12 mouse cellular contexts compared by ENCODE assay signal in genomic region chr7:51955424-51956041, GRCm38 (mm10). TPM values are rescaled to one million over a fixed set of nuclear protein-coding genes. Genes with fewer than 3 reads are reported as not detected.
A peak's percentile ranks its signal among the peaks of the same experiment; 100 is the strongest.
DNase-seq lines count a peak whose midpoint lies in the region; ATAC-seq lines count a peak whose summit lies in the region.
"Had no signal": no experiment of that assay in that cellular context is flagged by ENCODE, and none has a peak within 500 bp of the region (broad histone marks: within the 10 kb centered on the region; RNA-seq: fewer than 3 reads in every experiment).

No protein-coding gene starts in this region.

- no peak overlapping the region for H3K9ac ChIP-seq in kidney, embryonic 14.5 days (ENCODE audit: low read depth, low read length)
- no peak overlapping the region for H3K9ac ChIP-seq in hindbrain, embryonic 16.5 days (ENCODE audit: low read depth, low read length)
- H3K9ac ChIP-seq in neural tube, embryonic 13.5 days = no peak overlapping the region

- H3K9me3 ChIP-seq in kidney, embryonic 14.5 days (ENCODE audit: control insufficient read depth, low read length) = no peaks in the 10 kb centered on the region
- H3K9me3 ChIP-seq in embryonic facial prominence, embryonic 10.5 days = no peaks in the 10 kb centered on the region
- no peaks in the 10 kb centered on the region for H3K9me3 ChIP-seq in hindbrain, embryonic 16.5 days (ENCODE audit: control insufficient read depth, low read length)
- H3K9me3 ChIP-seq in neural tube, embryonic 13.5 days = no peaks in the 10 kb centered on the region

- H3K36me3 ChIP-seq in kidney, embryonic 14.5 days (ENCODE audit: control insufficient read depth, insufficient read depth, low read length) = 0 out of 2 replicates have a peak, but pooled peaks cover 3% of the 10 kb centered on the region
- H3K36me3 ChIP-seq in embryonic facial prominence, embryonic 10.5 days (replicated peaks) = no peaks in the 10 kb centered on the region
- H3K36me3 ChIP-seq in hindbrain, embryonic 16.5 days (ENCODE audit: control insufficient read depth, insufficient read depth, low read length) = 0 out of 2 replicates have a peak, but pooled peaks cover 2% of the 10 kb centered on the region
- no peaks in the 10 kb centered on the region for H3K36me3 ChIP-seq in neural tube, embryonic 13.5 days

- H3K4me3 ChIP-seq in kidney, embryonic 14.5 days (ENCODE audit: low read length) = no peak overlapping the region
- no peak overlapping the region for H3K4me3 ChIP-seq in embryonic facial prominence, embryonic 10.5 days
- no peak overlapping the region for H3K4me3 ChIP-seq in hindbrain, embryonic 16.5 days (ENCODE audit: low read length)
- H3K4me3 ChIP-seq in neural tube, embryonic 13.5 days = no peak overlapping the region

- no peak overlapping the region for H3K4me2 ChIP-seq in kidney, embryonic 14.5 days (replicated peaks; ENCODE audit: low read depth, low read length)
- no peak overlapping the region for H3K4me2 ChIP-seq in hindbrain, embryonic 16.5 days (ENCODE audit: low read length)
- no peak overlapping the region for H3K4me2 ChIP-seq in neural tube, embryonic 13.5 days
- H3K4me2 ChIP-seq: liver, embryonic 11.5 days had no signal

- H3K27me3 ChIP-seq in kidney, embryonic 14.5 days (ENCODE audit: control insufficient read depth, insufficient read depth, low read length) = no peaks in the 10 kb centered on the region
- no peaks in the 10 kb centered on the region for H3K27me3 ChIP-seq in embryonic facial prominence, embryonic 10.5 days (replicated peaks; ENCODE audit: low read depth, poor library complexity, severe bottlenecking)
- H3K27me3 ChIP-seq in hindbrain, embryonic 16.5 days (replicated peaks; ENCODE audit: control insufficient read depth, insufficient read depth, low read length) = no peaks in the 10 kb centered on the region
- H3K27me3 ChIP-seq in neural tube, embryonic 13.5 days = no peaks in the 10 kb centered on the region

- H3K4me1 ChIP-seq in kidney, embryonic 14.5 days (ENCODE audit: control insufficient read depth, insufficient read depth, low read length) = no peaks in the 10 kb centered on the region
- H3K4me1 ChIP-seq in embryonic facial prominence, embryonic 10.5 days = peaks cover 7% of the 10 kb centered on the region
- peaks cover 6% of the 10 kb centered on the region; the same call in 1 of the 2 replicates for H3K4me1 ChIP-seq in hindbrain, embryonic 16.5 days (ENCODE audit: control insufficient read depth, insufficient read depth, low read depth, low read length)
- peaks cover 30% of the 10 kb centered on the region for H3K4me1 ChIP-seq in neural tube, embryonic 13.5 days (replicated peaks)

- no peak for DNase-seq in kidney, adult 11 months
- DNase-seq in embryonic facial prominence, embryonic 10.5 days (ENCODE audit: low spot score) = peak; percentile 24
- DNase-seq in right cerebral cortex, postnatal 14 days = no peak
- DNase-seq in adrenal gland, adult (ENCODE audit: inconsistent age in 2 of 2, low spot score in 1 of 2) = no peak
- no peak for DNase-seq in layer of hippocampus, postnatal 14 days (ENCODE audit: low spot score in 2 of 2)
- DNase-seq: cerebellum, adult 8-10 months; heart, adult 18-20 months; thymus, postnatal 25 days had no signal

- peak; percentile 62 for ATAC-seq in kidney, embryonic 14.5 days (ENCODE audit: low FRiP score, low TSS enrichment)
- ATAC-seq in hindbrain, embryonic 16.5 days = peak; percentile 64
- ATAC-seq in neural tube, embryonic 13.5 days (ENCODE audit: low read depth) = peak; percentile 78

- H3K27ac ChIP-seq in kidney, embryonic 14.5 days (ENCODE audit: low read depth, low read length) = no peak overlapping the region
- no peak overlapping the region for H3K27ac ChIP-seq in embryonic facial prominence, embryonic 10.5 days (replicated peaks)
- no peak overlapping the region for H3K27ac ChIP-seq in hindbrain, embryonic 16.5 days (ENCODE audit: low read depth, low read length)
- H3K27ac ChIP-seq in neural tube, embryonic 13.5 days (replicated peaks) = peak overlapping the region; percentile 79

- 48% methylated on average over 9 of the region's 9 CpGs for WGBS in kidney, embryonic 14.5 days
- 54% methylated on average over 9 of the region's 9 CpGs for WGBS in embryonic facial prominence, embryonic 10.5 days
- WGBS in hindbrain, embryonic 16.5 days = 41% methylated on average over 9 of the region's 9 CpGs
- WGBS in neural tube, embryonic 13.5 days = 36% methylated on average over 9 of the region's 9 CpGs

RNA-seq across cellular contexts. Expression of gene Svip, which starts 50.3 kb away (rescaled TPM):
- 7.5 and 10.7 TPM in 2 replicates for polyA plus RNA-seq in kidney, embryonic 14.5 days (2014; fragmentation: Nextera tagmentation; extraction: Ambion mirVana)
- 6.4 and 8.6 TPM in 2 replicates for polyA plus RNA-seq in embryonic facial prominence, embryonic 10.5 days (2016; fragmentation: Nextera tagmentation; extraction: Ambion mirVana)
- 19.8 and 22.7 TPM in 2 replicates for polyA plus RNA-seq in hindbrain, embryonic 16.5 days (2015; fragmentation: Nextera tagmentation; extraction: Ambion mirVana)
- polyA plus RNA-seq in neural tube, embryonic 13.5 days (2015; fragmentation: Nextera tagmentation; extraction: Ambion mirVana) = 26.5 and 26.6 TPM in 2 replicates
- 10 to 100 TPM; 28.2 to 29.2 TPM for total RNA-seq in layer of hippocampus, postnatal 14 days (2021)

RNA-seq across cellular contexts. Expression of gene 1700015G11Rik, which starts 60.0 kb away (rescaled TPM):
- polyA plus RNA-seq in kidney, embryonic 14.5 days (2014; fragmentation: Nextera tagmentation; extraction: Ambion mirVana) = not detected in 2 replicates
- polyA plus RNA-seq in embryonic facial prominence, embryonic 10.5 days (2016; fragmentation: Nextera tagmentation; extraction: Ambion mirVana) = not detected in 2 replicates
- not detected in 2 replicates for polyA plus RNA-seq in hindbrain, embryonic 16.5 days (2015; fragmentation: Nextera tagmentation; extraction: Ambion mirVana)
- not detected in 2 replicates for polyA plus RNA-seq in neural tube, embryonic 13.5 days (2015; fragmentation: Nextera tagmentation; extraction: Ambion mirVana)
- not detected for total RNA-seq in layer of hippocampus, postnatal 14 days (2021)
- total RNA-seq: heart, adult 18-20 months had no signal
- polyA plus RNA-seq: liver, embryonic 11.5 days had no signal
